Mouse (Mus musculus): Measurements from ENCODE around the gene Mad1l1. TPM values are rescaled to one million over a fixed set of nuclear protein-coding genes. Genes with fewer than 3 reads are reported as not detected.

Mad1l1 gene
- polyA plus RNA-seq, 1 experiment: 51.5 TPM

- Histone ChIP-seq H3ac (ENCODE audit: control insufficient read depth, insufficient read length, low read depth) (no peak overlapping the region), H3K79me3 (ENCODE audit: low read depth) (no peaks in the 10 kb centered on the region), H3K4me3 (ENCODE audit: insufficient read depth, poor library complexity, severe bottlenecking) (no peak overlapping the region), H3K79me2 (ENCODE audit: control insufficient read depth, insufficient read depth) (no peaks in the 10 kb centered on the region), H3K36me3 (ENCODE audit: control insufficient read depth, insufficient read depth) (no peaks in the 10 kb centered on the region), H3K27me3 (ENCODE audit: control insufficient read depth, insufficient read depth, insufficient read length) (no peaks in the 10 kb centered on the region)
- peak; percentile 60 for TF ChIP-seq MYOD1 (IDR thresholded peaks at IDR 0.05; ENCODE audit: control insufficient read depth, insufficient read length, low read depth)
- TF ChIP-seq MYOG (IDR thresholded peaks at IDR 0.05; ENCODE audit: control insufficient read depth, extremely low read depth, insufficient read length): no peak
- no peak for TF ChIP-seq FOSL1 (IDR thresholded peaks at IDR 0.05; ENCODE audit: insufficient read depth, low read length, poor library complexity, severe bottlenecking)
These were observed 112.5 kb downstream of the Mad1l1 start for GRCm38 (mm10) chr5:140208743-140209409.

- TF ChIP-seq MAX (IDR thresholded peaks at IDR 0.05) (no peak), FOSL1 (IDR thresholded peaks at IDR 0.05; ENCODE audit: insufficient read depth, low read length, poor library complexity, severe bottlenecking) (no peak), CTCF (IDR thresholded peaks at IDR 0.05; ENCODE audit: control insufficient read depth, insufficient read depth, insufficient read length) (no peak), MYOD1 (IDR thresholded peaks at IDR 0.05; ENCODE audit: control insufficient read depth, insufficient read length, low read depth) (peak; percentile 85)
- Histone ChIP-seq H3K27me3 (ENCODE audit: control insufficient read depth, insufficient read depth, insufficient read length) (no peaks in the 10 kb centered on the region), H3K79me2 (ENCODE audit: control insufficient read depth, insufficient read depth) (no peaks in the 10 kb centered on the region), H3K36me3 (ENCODE audit: control insufficient read depth, insufficient read depth) (no peaks in the 10 kb centered on the region), H3K4me3 (ENCODE audit: insufficient read depth, poor library complexity, severe bottlenecking) (no peak overlapping the region), H3ac (ENCODE audit: control insufficient read depth, insufficient read length, low read depth) (no peak overlapping the region), H3K79me3 (ENCODE audit: low read depth) (peaks cover 2% of the 10 kb centered on the region)
These were observed 114.3 kb downstream of the Mad1l1 start for GRCm38 (mm10) chr5:140206726-140207703.

GRCm38 (mm10) chr5:140205991-140206390, 115.4 kb downstream of the Mad1l1 start:
- Histone ChIP-seq H3K4me3 (ENCODE audit: insufficient read depth, poor library complexity, severe bottlenecking) (no peak overlapping the region), H3K27me3 (ENCODE audit: control insufficient read depth, insufficient read depth, insufficient read length) (no peaks in the 10 kb centered on the region), H3K79me2 (ENCODE audit: control insufficient read depth, insufficient read depth) (no peaks in the 10 kb centered on the region), H3ac (ENCODE audit: control insufficient read depth, insufficient read length, low read depth) (no peak overlapping the region), H3K36me3 (ENCODE audit: control insufficient read depth, insufficient read depth) (no peaks in the 10 kb centered on the region), H3K79me3 (ENCODE audit: low read depth) (peaks cover 2% of the 10 kb centered on the region)
- TF ChIP-seq CEBPB (IDR thresholded peaks at IDR 0.05; ENCODE audit: low read depth) (peak; percentile 46), USF1 (IDR thresholded peaks at IDR 0.05; ENCODE audit: low read depth) (no peak)

GRCm38 (mm10) chr5:140204465-140204864, 116.9 kb downstream of the Mad1l1 start:
- Histone ChIP-seq H3K79me2 (ENCODE audit: control insufficient read depth, insufficient read depth) (no peaks in the 10 kb centered on the region), H3K4me3 (ENCODE audit: insufficient read depth, poor library complexity, severe bottlenecking) (no peak overlapping the region), H3K79me3 (ENCODE audit: low read depth) (peaks cover 2% of the 10 kb centered on the region), H3ac (ENCODE audit: control insufficient read depth, insufficient read length, low read depth) (no peak overlapping the region), H3K27me3 (ENCODE audit: control insufficient read depth, insufficient read depth, insufficient read length) (no peaks in the 10 kb centered on the region), H3K36me3 (ENCODE audit: control insufficient read depth, insufficient read depth) (no peaks in the 10 kb centered on the region)
- TF ChIP-seq MYOD1 (IDR thresholded peaks at IDR 0.05; ENCODE audit: control insufficient read depth, insufficient read length, low read depth): no peak
- TF ChIP-seq MAX (IDR thresholded peaks at IDR 0.05): no peak
- TF ChIP-seq MYOG (IDR thresholded peaks at IDR 0.05; ENCODE audit: control insufficient read depth, extremely low read depth, insufficient read length): no peak
- no peak for TF ChIP-seq CEBPB (IDR thresholded peaks at IDR 0.05; ENCODE audit: low read depth)
- TF ChIP-seq FOSL1 (IDR thresholded peaks at IDR 0.05; ENCODE audit: insufficient read depth, low read length, poor library complexity, severe bottlenecking): no peak
- no peak for TF ChIP-seq CTCF (IDR thresholded peaks at IDR 0.05; ENCODE audit: control insufficient read depth, insufficient read depth, insufficient read length)

GRCm38 (mm10) chr5:140204037-140204436, 117.3 kb downstream of the Mad1l1 start:
- peak; percentile 83 for TF ChIP-seq CTCF (IDR thresholded peaks at IDR 0.05; ENCODE audit: control insufficient read depth, insufficient read depth, insufficient read length)
- TF ChIP-seq MYOD1 (IDR thresholded peaks at IDR 0.05; ENCODE audit: control insufficient read depth, insufficient read length, low read depth): no peak

GRCm38 (mm10) chr5:140202451-140202850, 118.9 kb downstream of the Mad1l1 start:
- Histone ChIP-seq H3K79me2 (ENCODE audit: control insufficient read depth, insufficient read depth) (no peaks in the 10 kb centered on the region), H3K79me3 (ENCODE audit: low read depth) (peaks cover 2% of the 10 kb centered on the region), H3ac (ENCODE audit: control insufficient read depth, insufficient read length, low read depth) (no peak overlapping the region), H3K27me3 (ENCODE audit: control insufficient read depth, insufficient read depth, insufficient read length) (no peaks in the 10 kb centered on the region), H3K36me3 (ENCODE audit: control insufficient read depth, insufficient read depth) (no peaks in the 10 kb centered on the region), H3K4me3 (ENCODE audit: insufficient read depth, poor library complexity, severe bottlenecking) (no peak overlapping the region)
- TF ChIP-seq FOSL1 (IDR thresholded peaks at IDR 0.05; ENCODE audit: insufficient read depth, low read length, poor library complexity, severe bottlenecking) (no peak), USF1 (IDR thresholded peaks at IDR 0.05; ENCODE audit: low read depth) (no peak), MAX (IDR thresholded peaks at IDR 0.05) (no peak), MYOG (IDR thresholded peaks at IDR 0.05; ENCODE audit: control insufficient read depth, extremely low read depth, insufficient read length) (no peak), CTCF (IDR thresholded peaks at IDR 0.05; ENCODE audit: control insufficient read depth, insufficient read depth, insufficient read length) (no peak), MYOD1 (IDR thresholded peaks at IDR 0.05; ENCODE audit: control insufficient read depth, insufficient read length, low read depth) (no peak), CEBPB (IDR thresholded peaks at IDR 0.05; ENCODE audit: low read depth) (no peak)

More at GRCm38 (mm10) chr5:140204037-140204436, 117.3 kb downstream of the Mad1l1 start:
- no peaks in the 10 kb centered on the region for H3K27me3 ChIP-seq (ENCODE audit: control insufficient read depth, insufficient read depth, insufficient read length)
- no peak overlapping the region for H3ac ChIP-seq (ENCODE audit: control insufficient read depth, insufficient read length, low read depth)
- H3K79me3 ChIP-seq (ENCODE audit: low read depth): peaks cover 2% of the 10 kb centered on the region
- H3K4me3 ChIP-seq (ENCODE audit: insufficient read depth, poor library complexity, severe bottlenecking): no peak overlapping the region
- H3K36me3 ChIP-seq (ENCODE audit: control insufficient read depth, insufficient read depth): no peaks in the 10 kb centered on the region
- H3K79me2 ChIP-seq (ENCODE audit: control insufficient read depth, insufficient read depth): no peaks in the 10 kb centered on the region

All from C2C12 (cell line).